Mouse (Mus musculus) intestine, embryonic 14.5 days (tissue): ENCODE data around the gene Glrb. TPM values are rescaled to one million over a fixed set of nuclear protein-coding genes. Genes with fewer than 3 reads are reported as not detected.

Experiments
- ATAC-seq: fragments of 200-750 bp; cut with Nextera tagmentation; replicated peaks from 2 replicates; pipeline ENCODE4 v1.8.0; 2017; ENCODE audit warnings: low read depth, moderate number of reproducible peaks, moderate TSS enrichment, moderate library complexity; ENCODE audit not compliant: low FRiP score, low TSS enrichment
- DNase-seq: peaks from one replicate; pipeline ENCODE4 v3.0.0-alpha.2; 2018; ENCODE audit warnings: low spot score
- H3K27ac ChIP-seq: fragments of 300-500 bp; sonication (generic); 2 replicates; pipeline ENCODE4 v1.5.1; 2014; ENCODE audit warnings: low read depth, mild to moderate bottlenecking, control low read depth
- H3K27me3 ChIP-seq: fragments of 300-500 bp; sonication (generic); replicated peaks from 2 replicates; pipeline ENCODE4 v1.6.1; 2014; ENCODE audit warnings: low read length, control low read depth; ENCODE audit not compliant: control insufficient read depth, insufficient read depth
- H3K36me3 ChIP-seq: fragments of 300-500 bp; sonication (generic); 2 replicates; pipeline ENCODE4 v1.6.1; 2014; ENCODE audit warnings: low read length, control low read depth; ENCODE audit not compliant: control insufficient read depth, insufficient read depth
- H3K4me1 ChIP-seq: fragments of 300-500 bp; sonication (generic); replicated peaks from 2 replicates; pipeline ENCODE4 v1.6.1; 2014; ENCODE audit warnings: low read length, control low read depth, mixed read lengths; ENCODE audit not compliant: control insufficient read depth, insufficient read depth
- H3K4me2 ChIP-seq: fragments of 300-500 bp; sonication (generic); 2 replicates; pipeline ENCODE4 v1.6.1; 2014; ENCODE audit warnings: low read length
- H3K4me3 ChIP-seq: fragments of 300-500 bp; sonication (generic); 2 replicates; pipeline ENCODE4 v1.5.1; 2014; ENCODE audit warnings: low read depth, low read length, control low read depth, mixed read lengths
- H3K9ac ChIP-seq: fragments of 300-500 bp; sonication (generic); 2 replicates; pipeline ENCODE4 v1.6.1; 2014; ENCODE audit warnings: mild to moderate bottlenecking, low read length
- H3K9me3 ChIP-seq: fragments of 300-500 bp; sonication (generic); 2 replicates; pipeline ENCODE4 v1.6.1; 2016; ENCODE audit warnings: low read length, control low read depth; ENCODE audit not compliant: control insufficient read depth
- WGBS: fragments of 180-500 bp; shearing (Covaris S2); extraction: QIAGEN DNeasy Blood & Tissue Kit; methylation state at CpG from one replicate; pipeline ENCODE4 v1.1.7; 2014; 5-methylcytosine and 5-hydroxymethylcytosine counted together
- polyA plus RNA-seq: library from polyadenylated mRNA; unstranded; fragments of >200 nt; fragmentation: Nextera tagmentation; extraction: Ambion mirVana; gene quantifications from 2 replicates; pipeline ENCODE4 v1.2.1, GENCODE M21; 2014

Glrb gene
- polyA plus RNA-seq, 1 experiment from 2014 or later, result 4.4 TPM

- H3K27me3 ChIP-seq, result peaks cover 21% of the 10 kb centered on the region
- 7% methylated on average over 1 of the region's 1 CpGs for WGBS
These were observed 108.1 kb downstream of the Glrb start for GRCm38 (mm10) chr3:80805327-80805726.

GRCm38 (mm10) chr3:80803811-80804210 lies 109.6 kb downstream of the Glrb start:
- WGBS, result 68% methylated on average over 1 of the region's 1 CpGs
- Histone ChIP-seq H3K4me3 (no peak overlapping the region), H3K27me3 (peaks cover 27% of the 10 kb centered on the region), H3K36me3 (no peaks in the 10 kb centered on the region), H3K4me1 (peaks cover 6% of the 10 kb centered on the region; the same call in 1 of the 2 replicates), H3K4me2 (no peak overlapping the region), H3K9ac (no peak overlapping the region), H3K9me3 (no peaks in the 10 kb centered on the region), H3K27ac (no peak overlapping the region)
- DNase-seq (no peak), ATAC-seq (no peak)

More at GRCm38 (mm10) chr3:80805327-80805726, 108.1 kb downstream of the Glrb start:
- Histone ChIP-seq H3K27ac (no peak overlapping the region), H3K9ac (no peak overlapping the region), H3K4me1 (peaks cover 6% of the 10 kb centered on the region; the same call in 1 of the 2 replicates), H3K9me3 (no peaks in the 10 kb centered on the region), H3K36me3 (no peaks in the 10 kb centered on the region), H3K4me2 (no peak overlapping the region), H3K4me3 (no peak overlapping the region)
- ATAC-seq (no peak), DNase-seq (no peak)

GRCm38 (mm10) chr3:80803211-80803610 lies 110.2 kb downstream of the Glrb start:
- Histone ChIP-seq H3K9ac (no peak overlapping the region), H3K27me3 (peaks cover 27% of the 10 kb centered on the region)
- no peak for ATAC-seq

GRCm38 (mm10) chr3:80802596-80803081 lies 110.8 kb downstream of the Glrb start, which contains the start of gene Gria2:
TSS of gene Gria2 (minus strand) at chr3:80802835.
- Histone ChIP-seq H3K9me3 (no peaks in the 10 kb centered on the region), H3K27me3 (peaks cover 27% of the 10 kb centered on the region), H3K27ac (no peak within 1 kb of the TSS), H3K9ac (no peak within 1 kb of the TSS), H3K4me3 (peak within 1 kb of the TSS; percentile 39), H3K4me1 (peaks cover 6% of the 10 kb centered on the region; the same call in 1 of the 2 replicates), H3K36me3 (no peaks in the 10 kb centered on the region), H3K4me2 (peak within 1 kb of the TSS; percentile 74)
- DNase-seq (peak; percentile 90), ATAC-seq (peak; percentile 77)
- WGBS, result 3% methylated on average over 34 of the region's 35 CpGs

More at GRCm38 (mm10) chr3:80803211-80803610, 110.2 kb downstream of the Glrb start:
- no peaks in the 10 kb centered on the region for H3K9me3 ChIP-seq
- no peaks in the 10 kb centered on the region for H3K36me3 ChIP-seq
- 52% methylated on average over 8 of the region's 8 CpGs for WGBS
- H3K27ac ChIP-seq, result no peak overlapping the region
- DNase-seq, result no peak
- H3K4me2 ChIP-seq, result peak overlapping the region; percentile 74
- 0 out of 2 replicates have a peak overlapping the region, but pooled peaks have one; percentile 39 for H3K4me3 ChIP-seq
- H3K4me1 ChIP-seq, result peaks cover 6% of the 10 kb centered on the region; the same call in 1 of the 2 replicates

GRCm38 (mm10) chr3:80801827-80802310 lies 111.6 kb downstream of the Glrb start:
- no peak for ATAC-seq
- peaks cover 27% of the 10 kb centered on the region for H3K27me3 ChIP-seq
- H3K27ac ChIP-seq, result no peak overlapping the region
- H3K4me2 ChIP-seq, result peak overlapping the region; percentile 74; the same call in 1 of the 2 replicates
- H3K4me1 ChIP-seq, result peaks cover 6% of the 10 kb centered on the region; the same call in 1 of the 2 replicates
- peak overlapping the region; percentile 39; the same call in 1 of the 2 replicates for H3K4me3 ChIP-seq
- no peaks in the 10 kb centered on the region for H3K36me3 ChIP-seq
- 27% methylated on average over 6 of the region's 6 CpGs for WGBS
- no peak overlapping the region for H3K9ac ChIP-seq
- no peak for DNase-seq
- no peaks in the 10 kb centered on the region for H3K9me3 ChIP-seq

GRCm38 (mm10) chr3:80800995-80801826 lies 112.2 kb downstream of the Glrb start:
- H3K4me1 ChIP-seq, result peaks cover 6% of the 10 kb centered on the region; the same call in 1 of the 2 replicates
- H3K4me2 ChIP-seq, result peak overlapping the region; percentile 51
- peak overlapping the region; percentile 31 for H3K4me3 ChIP-seq
- H3K9me3 ChIP-seq, result no peaks in the 10 kb centered on the region
- no peak overlapping the region for H3K27ac ChIP-seq
- ATAC-seq, result no peak
- WGBS, result 10% methylated on average over 33 of the region's 33 CpGs
- no peak overlapping the region for H3K9ac ChIP-seq
- no peaks in the 10 kb centered on the region for H3K36me3 ChIP-seq
- DNase-seq, result peak; percentile 55
- H3K27me3 ChIP-seq, result peaks cover 27% of the 10 kb centered on the region

- Histone ChIP-seq H3K36me3 (no peaks in the 10 kb centered on the region), H3K27ac (no peak overlapping the region), H3K4me1 (peaks cover 6% of the 10 kb centered on the region; the same call in 1 of the 2 replicates), H3K4me2 (peak overlapping the region; percentile 51), H3K9me3 (no peaks in the 10 kb centered on the region), H3K27me3 (peaks cover 27% of the 10 kb centered on the region), H3K9ac (no peak overlapping the region), H3K4me3 (peak overlapping the region; percentile 31)
- WGBS, result 6% methylated on average over 29 of the region's 29 CpGs
- DNase-seq (peak; percentile 62), ATAC-seq (no peak)
These were observed 113.0 kb downstream of the Glrb start for GRCm38 (mm10) chr3:80800299-80800994.

- Histone ChIP-seq H3K9me3 (no peaks in the 10 kb centered on the region), H3K4me1 (peaks cover 6% of the 10 kb centered on the region; the same call in 1 of the 2 replicates), H3K9ac (no peak overlapping the region), H3K36me3 (no peaks in the 10 kb centered on the region), H3K4me2 (no peak overlapping the region), H3K4me3 (no peak overlapping the region), H3K27me3 (peaks cover 27% of the 10 kb centered on the region), H3K27ac (no peak overlapping the region)
- 69% methylated on average over 1 of the region's 1 CpGs for WGBS
- no peak for DNase-seq
- no peak for ATAC-seq
These were observed 115.5 kb downstream of the Glrb start for GRCm38 (mm10) chr3:80797935-80798334.
